Mouse (Mus musculus): ENCODE results near the gene Tnni3. TPM values are rescaled to one million over a fixed set of nuclear protein-coding genes. Genes with fewer than 3 reads are reported as not detected.

The Tnni3 gene
- total RNA-seq, 2 experiments from 2014 or later, result 0.88 to 1.3 TPM

GRCm38 (mm10) chr7:4499034-4499433, 25.0 kb downstream of the Tnni3 start:
- no peak for DNase-seq (ENCODE audit: low spot score in 2 of 2)

- no peak for DNase-seq (ENCODE audit: low spot score in 2 of 2)
Observed at GRCm38 (mm10) chr7:4498251-4498650, 25.8 kb downstream of the Tnni3 start.

GRCm38 (mm10) chr7:4497271-4497903, 26.6 kb downstream of the Tnni3 start:
- no peak for DNase-seq (ENCODE audit: low spot score in 2 of 2)

- no peak for DNase-seq (ENCODE audit: low spot score in 2 of 2)
Observed at GRCm38 (mm10) chr7:4496468-4496867, 27.6 kb downstream of the Tnni3 start.

GRCm38 (mm10) chr7:4493991-4494390, 30.0 kb downstream of the Tnni3 start:
- no peak for DNase-seq (ENCODE audit: low spot score in 2 of 2)

- no peak for DNase-seq (ENCODE audit: low spot score in 2 of 2)
Observed at GRCm38 (mm10) chr7:4492284-4493224, 31.5 kb downstream of the Tnni3 start.

GRCm38 (mm10) chr7:4491308-4491707, 32.7 kb downstream of the Tnni3 start:
- no peak for DNase-seq (ENCODE audit: low spot score in 2 of 2)

- DNase-seq (ENCODE audit: low spot score in 2 of 2), result no peak
Observed at GRCm38 (mm10) chr7:4482281-4482680, 41.7 kb downstream of the Tnni3 start.

GRCm38 (mm10) chr7:4479674-4480073, 44.4 kb downstream of the Tnni3 start:
- peak in 1 of 2 experiments; percentile 52 for DNase-seq (ENCODE audit: low spot score in 2 of 2)

- no peak for DNase-seq (ENCODE audit: low spot score in 2 of 2)
Observed at GRCm38 (mm10) chr7:4478796-4479291, 45.2 kb downstream of the Tnni3 start.

GRCm38 (mm10) chr7:4478021-4478795, 45.8 kb downstream of the Tnni3 start:
- peak; percentile 54 to 65 for DNase-seq (ENCODE audit: low spot score in 2 of 2)

GRCm38 (mm10) chr7:4473940-4474339, 50.1 kb downstream of the Tnni3 start:
- DNase-seq (ENCODE audit: low spot score in 2 of 2), result no peak

GRCm38 (mm10) chr7:4471179-4471555, 52.9 kb downstream of the Tnni3 start:
- peak; percentile 89 to 93 for DNase-seq (ENCODE audit: low spot score in 2 of 2)

GRCm38 (mm10) chr7:4470275-4471178, 53.5 kb downstream of the Tnni3 start:
- peak; percentile 66 to 73 for DNase-seq (ENCODE audit: low spot score in 2 of 2)

Other genes starting within 250 kb of the Tnni3 start
- not detected for gene Ncr1, start 186.5 kb downstream of the Tnni3 start, total RNA-seq (2021)
- gene Gp6, start 126.5 kb downstream of the Tnni3 start, total RNA-seq (2021), result not detected
- 10 to 100 TPM; 25.3 to 28.1 TPM for gene Rdh13, start 78.6 kb downstream of the Tnni3 start, total RNA-seq (2021)
- gene Eps8l1, start 63.6 kb downstream of the Tnni3 start, total RNA-seq (2021), result 1 to 10 TPM; 4.7 to 7.9 TPM
- 100 to 1,000 TPM; 154 TPM for gene Ppp1r12c, start 22.5 kb downstream of the Tnni3 start, total RNA-seq (2021)
- 10 to 100 TPM in 1 of 2 experiments, 1 to 10 TPM in 1; 7.6 to 11.7 TPM for gene Tnnt1, start 7.8 kb downstream of the Tnni3 start, total RNA-seq (2021)
- gene Dnaaf3, start 8.2 kb upstream of the Tnni3 start, total RNA-seq (2021), result under 1 TPM; 0.23 to 0.37 TPM
- 100 to 1,000 TPM; 281 to 299 TPM for gene Syt5, start 23.3 kb upstream of the Tnni3 start, total RNA-seq (2021)
- 1 to 10 TPM in 1 of 2 experiments, under 1 TPM in 1; 0.82 to 1.1 TPM for gene Ptprh, start 79.8 kb upstream of the Tnni3 start, total RNA-seq (2021)
- gene Tmem86b, start 107.2 kb upstream of the Tnni3 start, total RNA-seq (2021), result 10 to 100 TPM; 13.9 to 16.7 TPM
- 100 to 1,000 TPM; 129 to 135 TPM for gene Ppp6r1, start 134.8 kb upstream of the Tnni3 start, total RNA-seq (2021)
- gene Hspbp1, start 160.8 kb upstream of the Tnni3 start, total RNA-seq (2021), result 100 to 1,000 TPM; 100 to 105 TPM
- gene Brsk1, start 166.4 kb upstream of the Tnni3 start, total RNA-seq (2021), result 100 to 1,000 TPM; 436 to 437 TPM
- not detected for gene Tmem150b, start 201.0 kb upstream of the Tnni3 start, total RNA-seq (2021)
- gene Kmt5c, start 215.9 kb upstream of the Tnni3 start, total RNA-seq (2021), result 10 to 100 TPM; 19.0 to 25.2 TPM
- 1 to 10 TPM; 5.0 to 8.8 TPM for gene Cox6b2, start 228.9 kb upstream of the Tnni3 start, total RNA-seq (2021)
- gene Fam71e2, start 247.1 kb upstream of the Tnni3 start, total RNA-seq (2021), result not detected

All from left cerebral cortex, adult 18-20 months (tissue).